Mouse (Mus musculus) stomach, embryonic 16.5 days (tissue): ENCODE data around the gene Slc9a3r1. TPM values are rescaled to one million over a fixed set of nuclear protein-coding genes. Genes with fewer than 3 reads are reported as not detected.

Source experiments
- ATAC-seq: fragments of 200-750 bp; cut with Nextera tagmentation; 2 replicates; pipeline ENCODE4 v1.8.0; 2017; ENCODE audit warnings: moderate number of reproducible peaks, moderate TSS enrichment; ENCODE audit not compliant: insufficient read depth, low FRiP score
- H3K27ac ChIP-seq: fragments of 300-500 bp; sonication (generic); 2 replicates; pipeline ENCODE4 v1.5.1; 2014; ENCODE audit warnings: low read length
- H3K27me3 ChIP-seq: fragments of 300-500 bp; sonication (generic); 2 replicates; pipeline ENCODE4 v1.6.1; 2014; ENCODE audit warnings: low read length, control low read depth, mixed read lengths; ENCODE audit not compliant: control insufficient read depth, insufficient read depth
- H3K36me3 ChIP-seq: fragments of 300-500 bp; sonication (generic); 2 replicates; pipeline ENCODE4 v1.6.1; 2014; ENCODE audit warnings: low read length; ENCODE audit not compliant: control insufficient read depth, insufficient read depth
- H3K4me1 ChIP-seq: fragments of 300-500 bp; sonication (generic); 2 replicates; pipeline ENCODE4 v1.6.1; 2014; ENCODE audit warnings: low read length, control low read depth, mixed read lengths; ENCODE audit not compliant: control insufficient read depth, insufficient read depth
- H3K4me2 ChIP-seq: fragments of 300-500 bp; sonication (generic); 2 replicates; pipeline ENCODE4 v1.6.1; 2014; ENCODE audit warnings: low read depth, low read length, mixed read lengths
- H3K4me3 ChIP-seq: fragments of 300-500 bp; sonication (generic); replicated peaks from 2 replicates; pipeline ENCODE4 v1.5.1; 2014; ENCODE audit warnings: mild to moderate bottlenecking, low read length
- H3K9ac ChIP-seq: fragments of 300-500 bp; sonication (generic); 2 replicates; pipeline ENCODE4 v1.6.1; 2014; ENCODE audit warnings: low read length
- H3K9me3 ChIP-seq: fragments of 300-500 bp; sonication (generic); replicated peaks from 2 replicates; pipeline ENCODE4 v1.6.1; 2016; ENCODE audit warnings: low read length, control low read depth; ENCODE audit not compliant: control insufficient read depth
- WGBS: fragments of 180-500 bp; shearing (Covaris S2); extraction: QIAGEN DNeasy Blood & Tissue Kit; methylation state at CpG from one replicate; pipeline ENCODE4 v1.1.7; 2014; 5-methylcytosine and 5-hydroxymethylcytosine counted together
- polyA plus RNA-seq: library from polyadenylated mRNA; unstranded; fragments of >200 nt; fragmentation: Nextera tagmentation; extraction: Ambion mirVana; gene quantifications from 2 replicates; pipeline ENCODE4 v1.2.1, GENCODE M21; 2015

Gene Slc9a3r1
- polyA plus RNA-seq, 1 experiment from 2014 or later = 136 TPM

- H3K4me2 ChIP-seq = no peak overlapping the region
- H3K36me3 ChIP-seq = no peaks in the 10 kb centered on the region
- WGBS = 56% methylated on average over 6 of the region's 6 CpGs
- 0 out of 2 replicates have a peak, but pooled peaks cover 7% of the 10 kb centered on the region for H3K27me3 ChIP-seq
- no peaks in the 10 kb centered on the region; the same call in 1 of the 2 replicates for H3K4me1 ChIP-seq
- no peak for ATAC-seq
- no peak overlapping the region for H3K4me3 ChIP-seq
- no peak overlapping the region for H3K9ac ChIP-seq
- 0 out of 2 replicates have a peak, but pooled peaks cover 4% of the 10 kb centered on the region for H3K9me3 ChIP-seq
- H3K27ac ChIP-seq = no peak overlapping the region
Observed at GRCm38 (mm10) chr11:115150741-115151254, 12.3 kb upstream of the Slc9a3r1 start.

GRCm38 (mm10) chr11:115151755-115152429 lies 11.2 kb upstream of the Slc9a3r1 start:
- Histone ChIP-seq H3K9ac (no peak overlapping the region), H3K4me2 (peak overlapping the region; percentile 54), H3K4me3 (peak overlapping the region; percentile 30), H3K27ac (no peak overlapping the region), H3K4me1 (no peaks in the 10 kb centered on the region; the same call in 1 of the 2 replicates), H3K27me3 (0 out of 2 replicates have a peak, but pooled peaks cover 7% of the 10 kb centered on the region), H3K9me3 (0 out of 2 replicates have a peak, but pooled peaks cover 4% of the 10 kb centered on the region), H3K36me3 (no peaks in the 10 kb centered on the region)
- peak; percentile 53; the same call in 1 of the 2 replicates for ATAC-seq
- 4% methylated on average over 15 of the region's 15 CpGs for WGBS

- no peak overlapping the region for H3K27ac ChIP-seq
- 80% methylated on average over 9 of the region's 9 CpGs for WGBS
- H3K36me3 ChIP-seq = no peaks in the 10 kb centered on the region
- 0 out of 2 replicates have a peak overlapping the region, but pooled peaks have one; percentile 51 for H3K9ac ChIP-seq
- peaks cover 5% of the 10 kb centered on the region; the same call in 1 of the 2 replicates for H3K4me1 ChIP-seq
- H3K27me3 ChIP-seq = 0 out of 2 replicates have a peak, but pooled peaks cover 7% of the 10 kb centered on the region
- no peak overlapping the region for H3K4me2 ChIP-seq
- no peak for ATAC-seq
- 0 out of 2 replicates have a peak, but pooled peaks cover 4% of the 10 kb centered on the region for H3K9me3 ChIP-seq
- H3K4me3 ChIP-seq = no peak overlapping the region
Observed at GRCm38 (mm10) chr11:115153088-115153487, 10.1 kb upstream of the Slc9a3r1 start.

- under 1% methylated on average over 35 of the region's 35 CpGs for WGBS
- H3K9me3 ChIP-seq = 0 out of 2 replicates have a peak, but pooled peaks cover 4% of the 10 kb centered on the region
- peak; percentile 86 for ATAC-seq
- H3K27me3 ChIP-seq = 0 out of 2 replicates have a peak, but pooled peaks cover 7% of the 10 kb centered on the region
- H3K36me3 ChIP-seq = no peaks in the 10 kb centered on the region
- H3K4me3 ChIP-seq = peak overlapping the region; percentile 43
- no peak overlapping the region for H3K27ac ChIP-seq
- H3K9ac ChIP-seq = peak overlapping the region; percentile 51
- peak overlapping the region; percentile 55 for H3K4me2 ChIP-seq
- H3K4me1 ChIP-seq = peaks cover 11% of the 10 kb centered on the region; the same call in 1 of the 2 replicates
Observed at GRCm38 (mm10) chr11:115153699-115154292, 9.3 kb upstream of the Slc9a3r1 start.

- ATAC-seq = no peak
- H3K4me2 ChIP-seq = no peak overlapping the region
- H3K27ac ChIP-seq = no peak overlapping the region
- H3K36me3 ChIP-seq = no peaks in the 10 kb centered on the region
- WGBS = 4% methylated on average over 5 of the region's 5 CpGs
- H3K27me3 ChIP-seq = 0 out of 2 replicates have a peak, but pooled peaks cover 7% of the 10 kb centered on the region
- H3K9me3 ChIP-seq = no peaks in the 10 kb centered on the region
- H3K4me3 ChIP-seq = no peak overlapping the region
- H3K4me1 ChIP-seq = peaks cover 11% of the 10 kb centered on the region; the same call in 1 of the 2 replicates
- no peak overlapping the region for H3K9ac ChIP-seq
Observed at GRCm38 (mm10) chr11:115155053-115155634, 8.0 kb upstream of the Slc9a3r1 start.

GRCm38 (mm10) chr11:115157933-115158719 lies 5.0 kb upstream of the Slc9a3r1 start:
- Histone ChIP-seq H3K4me2 (no peak overlapping the region), H3K27me3 (0 out of 2 replicates have a peak, but pooled peaks cover 7% of the 10 kb centered on the region), H3K36me3 (no peaks in the 10 kb centered on the region), H3K27ac (peak overlapping the region; percentile 34; the same call in 1 of the 2 replicates), H3K9ac (peak overlapping the region; percentile 53), H3K4me1 (peaks cover 24% of the 10 kb centered on the region), H3K4me3 (no peak overlapping the region), H3K9me3 (no peaks in the 10 kb centered on the region)
- no peak for ATAC-seq
- 23% methylated on average over 12 of the region's 12 CpGs for WGBS

- no peak overlapping the region for H3K4me2 ChIP-seq
- no peak overlapping the region for H3K4me3 ChIP-seq
- no peaks in the 10 kb centered on the region for H3K36me3 ChIP-seq
- no peak overlapping the region for H3K9ac ChIP-seq
- ATAC-seq = no peak
- H3K9me3 ChIP-seq = no peaks in the 10 kb centered on the region
- no peaks in the 10 kb centered on the region for H3K27me3 ChIP-seq
- H3K27ac ChIP-seq = no peak overlapping the region
- 53% methylated on average over 11 of the region's 11 CpGs for WGBS
- H3K4me1 ChIP-seq = peaks cover 39% of the 10 kb centered on the region
Observed at GRCm38 (mm10) chr11:115160016-115160797, 2.9 kb upstream of the Slc9a3r1 start.
